Mouse (Mus musculus): Measurements from ENCODE around the gene Hoxa4. TPM values are rescaled to one million over a fixed set of nuclear protein-coding genes. Genes with fewer than 3 reads are reported as not detected.

Hoxa4 gene
- polyA plus RNA-seq, 1 experiment from 2014 or later, result not detected

DNA sequence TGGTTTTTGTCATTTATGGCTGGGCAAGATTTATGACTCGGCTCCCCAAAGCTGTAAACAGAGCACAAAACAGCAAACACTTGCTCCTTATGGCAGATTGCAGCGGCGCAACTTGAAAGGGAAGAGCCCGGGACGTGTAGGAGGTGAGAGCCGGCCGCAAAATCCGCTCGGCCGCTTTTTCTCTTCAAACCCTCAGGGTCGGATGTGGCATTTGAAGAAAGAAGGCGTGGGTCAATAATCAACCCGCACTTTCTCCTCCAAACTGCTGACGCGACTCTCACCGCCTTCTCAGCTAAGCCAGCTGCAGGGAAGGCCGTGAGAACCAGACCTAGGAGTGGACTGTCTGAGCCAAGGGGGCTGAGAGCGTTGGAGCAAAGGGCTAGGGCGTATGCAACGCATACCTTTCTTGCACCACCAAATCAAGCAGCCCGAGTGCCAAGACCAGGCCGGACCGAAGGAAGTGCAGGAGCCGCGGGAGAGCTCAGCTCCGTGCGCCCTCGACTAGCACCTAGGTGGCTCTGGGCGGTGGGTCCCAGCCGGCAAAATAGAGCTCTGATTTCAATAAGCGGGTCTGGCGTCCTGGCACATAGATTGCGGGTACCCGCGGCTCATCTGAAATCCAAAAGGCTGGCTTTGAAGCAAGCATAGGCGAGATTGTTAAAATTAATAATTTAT, 14.4 kb downstream of the Hoxa4 start, which contains the start of gene 5730596B20Rik:
TSS of gene 5730596B20Rik (plus strand) at position 438 of the 675 bp plus-strand sequence.
- Histone ChIP-seq H3K4me2 (no peak within 1 kb of the TSS), H3K9ac (no peak within 1 kb of the TSS), H3K4me3 (no peak within 1 kb of the TSS), H3K27me3 (replicated peaks) (peaks cover 92% of the 10 kb centered on the region), H3K4me1 (peaks cover 6% of the 10 kb centered on the region), H3K36me3 (replicated peaks) (no peaks in the 10 kb centered on the region), H3K9me3 (no peaks in the 10 kb centered on the region), H3K27ac (no peak within 1 kb of the TSS)
- ATAC-seq (replicated peaks), result no peak
- WGBS, result under 1% methylated on average over 36 of the region's 36 CpGs

DNA sequence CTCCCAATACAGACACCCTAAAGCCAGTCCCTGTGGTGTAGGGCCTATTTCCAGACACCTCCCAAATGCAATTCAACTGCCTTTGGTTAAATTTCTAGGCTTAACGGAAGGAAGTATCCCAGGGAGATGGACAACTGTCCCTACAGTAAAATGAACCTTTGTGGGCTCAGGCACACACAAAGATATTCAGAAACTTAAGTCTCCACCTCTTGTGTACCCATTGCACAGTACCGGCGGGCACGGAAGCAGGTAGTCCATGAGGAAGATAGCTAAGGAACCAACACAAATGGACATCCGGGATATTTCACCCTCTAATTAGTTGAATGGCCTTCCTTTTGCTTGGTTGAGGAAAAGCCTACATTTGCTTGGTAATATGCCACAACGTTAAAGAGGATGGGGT, 15.2 kb downstream of the Hoxa4 start:
- ATAC-seq (replicated peaks), result no peak
- Histone ChIP-seq H3K9me3 (no peaks in the 10 kb centered on the region), H3K27me3 (replicated peaks) (peaks cover 92% of the 10 kb centered on the region), H3K4me3 (no peak overlapping the region), H3K4me1 (peaks cover 6% of the 10 kb centered on the region), H3K36me3 (replicated peaks) (no peaks in the 10 kb centered on the region), H3K4me2 (no peak overlapping the region), H3K27ac (no peak overlapping the region), H3K9ac (no peak overlapping the region)
- 2% methylated on average over 6 of the region's 6 CpGs for WGBS

- peaks cover 6% of the 10 kb centered on the region for H3K4me1 ChIP-seq
- H3K27ac ChIP-seq, result no peak overlapping the region
- no peak for ATAC-seq (replicated peaks)
- peaks cover 92% of the 10 kb centered on the region for H3K27me3 ChIP-seq (replicated peaks)
- H3K4me2 ChIP-seq, result no peak overlapping the region
- H3K4me3 ChIP-seq, result no peak overlapping the region
- H3K36me3 ChIP-seq (replicated peaks), result no peaks in the 10 kb centered on the region
- no peaks in the 10 kb centered on the region for H3K9me3 ChIP-seq
- no peak overlapping the region for H3K9ac ChIP-seq
- WGBS, result 0% methylated on average over 10 of the region's 35 CpGs
Observed at GRCm38 (mm10) chr6:52175864-52176263, 15.7 kb downstream of the Hoxa4 start.

GRCm38 (mm10) chr6:52174968-52175751, 16.4 kb downstream of the Hoxa4 start:
- H3K27ac ChIP-seq, result no peak overlapping the region
- ATAC-seq (replicated peaks), result no peak
- H3K9ac ChIP-seq, result no peak overlapping the region
- H3K27me3 ChIP-seq (replicated peaks), result peaks cover 92% of the 10 kb centered on the region
- WGBS, result under 1% methylated on average over 40 of the region's 41 CpGs
- H3K4me3 ChIP-seq, result no peak overlapping the region
- no peaks in the 10 kb centered on the region for H3K36me3 ChIP-seq (replicated peaks)
- H3K4me1 ChIP-seq, result peaks cover 6% of the 10 kb centered on the region
- no peak overlapping the region for H3K4me2 ChIP-seq
- no peaks in the 10 kb centered on the region for H3K9me3 ChIP-seq

DNA sequence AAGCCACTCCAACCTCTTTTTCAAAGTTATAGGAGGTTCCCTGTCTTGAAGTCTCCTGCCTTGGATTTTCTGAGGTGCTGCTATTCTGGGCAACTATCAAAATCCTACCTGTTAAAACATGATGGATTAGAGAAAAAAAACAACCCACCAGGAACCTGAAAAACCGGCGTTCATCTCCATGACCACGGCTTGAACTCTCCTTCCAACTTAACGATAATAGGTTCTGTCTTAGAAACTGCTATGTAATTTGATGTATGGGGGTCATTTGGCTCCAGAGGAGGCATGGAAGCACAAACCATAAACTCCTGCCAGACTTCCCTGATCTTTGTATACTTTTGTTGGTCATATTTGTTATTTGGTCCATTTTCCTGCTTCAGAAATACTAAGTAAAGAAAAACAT, 17.9 kb downstream of the Hoxa4 start:
- Histone ChIP-seq H3K27me3 (replicated peaks) (peaks cover 87% of the 10 kb centered on the region), H3K27ac (no peak overlapping the region), H3K4me3 (no peak overlapping the region), H3K36me3 (replicated peaks) (no peaks in the 10 kb centered on the region), H3K4me1 (peaks cover 6% of the 10 kb centered on the region), H3K9me3 (no peaks in the 10 kb centered on the region), H3K4me2 (no peak overlapping the region), H3K9ac (no peak overlapping the region)
- ATAC-seq (replicated peaks), result no peak
- WGBS, result 5% methylated on average over 4 of the region's 4 CpGs

GRCm38 (mm10) chr6:52172501-52172900, 19.1 kb downstream of the Hoxa4 start:
- WGBS, result under 1% methylated on average over 34 of the region's 35 CpGs
- Histone ChIP-seq H3K4me2 (peak overlapping the region; percentile 29; the same call in 1 of the 2 replicates), H3K4me3 (no peak overlapping the region), H3K9me3 (no peaks in the 10 kb centered on the region), H3K9ac (no peak overlapping the region), H3K4me1 (peaks cover 6% of the 10 kb centered on the region), H3K27me3 (replicated peaks) (peaks cover 87% of the 10 kb centered on the region), H3K36me3 (replicated peaks) (no peaks in the 10 kb centered on the region), H3K27ac (no peak overlapping the region)
- no peak for ATAC-seq (replicated peaks)

GRCm38 (mm10) chr6:52171938-52172337, 19.6 kb downstream of the Hoxa4 start:
- 2% methylated on average over 7 of the region's 7 CpGs for WGBS
- Histone ChIP-seq H3K4me1 (peaks cover 6% of the 10 kb centered on the region), H3K4me3 (no peak overlapping the region), H3K27me3 (replicated peaks) (peaks cover 87% of the 10 kb centered on the region), H3K9me3 (no peaks in the 10 kb centered on the region), H3K27ac (no peak overlapping the region), H3K36me3 (replicated peaks) (no peaks in the 10 kb centered on the region), H3K9ac (no peak overlapping the region), H3K4me2 (no peak overlapping the region)
- ATAC-seq (replicated peaks), result no peak

- no peak overlapping the region for H3K27ac ChIP-seq
- whole genome bisulfite sequencing, result 3% methylated on average over 4 of the region's 4 CpGs
- no peak overlapping the region for H3K9ac ChIP-seq
- H3K4me3 ChIP-seq, result no peak overlapping the region
- H3K4me2 ChIP-seq, result no peak overlapping the region
- ATAC-seq (replicated peaks), result no peak
- peaks cover 87% of the 10 kb centered on the region for H3K27me3 ChIP-seq (replicated peaks)
- H3K36me3 ChIP-seq (replicated peaks), result no peaks in the 10 kb centered on the region
- no peaks in the 10 kb centered on the region for H3K9me3 ChIP-seq
- peaks cover 6% of the 10 kb centered on the region for H3K4me1 ChIP-seq
Observed at GRCm38 (mm10) chr6:52171331-52171730, 20.2 kb downstream of the Hoxa4 start.

DNA sequence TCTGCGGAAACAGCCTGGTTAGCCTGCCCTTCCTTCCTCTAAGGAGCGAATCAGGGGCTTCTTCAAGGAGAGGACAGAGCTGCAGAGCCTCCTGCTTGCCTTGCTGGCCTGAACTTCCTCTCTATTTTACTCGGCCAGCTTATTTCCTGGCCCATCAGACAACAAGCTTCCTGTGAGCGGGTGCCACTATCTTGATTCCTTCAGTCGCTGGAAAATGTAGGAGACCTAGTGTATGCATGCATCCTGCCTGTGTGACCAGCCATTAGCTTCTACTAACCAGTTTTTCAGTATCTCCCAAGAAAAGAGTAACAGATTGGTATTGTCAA, 20.7 kb downstream of the Hoxa4 start:
- Histone ChIP-seq H3K27me3 (replicated peaks) (peaks cover 88% of the 10 kb centered on the region), H3K27ac (no peak overlapping the region), H3K4me3 (no peak overlapping the region), H3K9ac (no peak overlapping the region), H3K36me3 (replicated peaks) (no peaks in the 10 kb centered on the region), H3K4me2 (no peak overlapping the region), H3K9me3 (no peaks in the 10 kb centered on the region), H3K4me1 (peaks cover 6% of the 10 kb centered on the region)
- no peak for ATAC-seq (replicated peaks)
- 5% methylated on average over 5 of the region's 5 CpGs for WGBS

DNA sequence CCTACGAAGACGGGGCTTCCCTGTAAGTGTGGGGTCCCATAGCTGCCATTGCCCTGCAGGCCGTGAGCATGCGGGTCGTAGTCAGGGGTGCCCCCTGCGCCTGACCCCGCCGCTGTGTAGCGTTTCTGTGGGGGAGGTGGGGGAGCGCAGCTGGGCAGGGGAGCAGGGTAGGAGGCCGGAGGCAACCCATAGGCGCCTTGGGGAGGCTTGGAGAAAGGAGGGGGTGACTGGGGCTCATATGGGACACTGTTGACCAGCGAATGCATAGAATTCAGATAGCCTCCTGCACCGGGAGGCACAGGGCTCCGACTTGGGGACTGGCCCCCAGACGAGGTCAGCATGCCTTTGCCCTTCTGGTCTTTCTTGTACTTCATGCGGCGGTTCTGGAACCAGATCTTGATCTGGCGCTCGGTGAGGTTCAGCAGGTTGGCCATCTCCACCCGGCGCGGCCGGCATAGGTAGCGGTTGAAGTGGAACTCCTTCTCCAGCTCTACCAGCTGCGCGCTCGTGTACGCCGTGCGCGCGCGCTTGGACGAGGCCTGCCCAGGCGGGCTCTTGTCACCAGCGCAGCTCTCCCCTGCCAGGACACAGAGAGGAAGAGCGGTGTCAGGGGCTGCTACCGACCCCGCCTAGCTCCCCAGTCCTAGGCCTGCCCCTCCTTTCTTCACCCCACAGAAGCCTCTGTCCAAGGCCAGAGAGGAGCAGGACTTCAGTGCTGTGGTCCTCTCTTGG, 21.2 kb downstream of the Hoxa4 start:
- no peak overlapping the region for H3K4me3 ChIP-seq

DNA sequence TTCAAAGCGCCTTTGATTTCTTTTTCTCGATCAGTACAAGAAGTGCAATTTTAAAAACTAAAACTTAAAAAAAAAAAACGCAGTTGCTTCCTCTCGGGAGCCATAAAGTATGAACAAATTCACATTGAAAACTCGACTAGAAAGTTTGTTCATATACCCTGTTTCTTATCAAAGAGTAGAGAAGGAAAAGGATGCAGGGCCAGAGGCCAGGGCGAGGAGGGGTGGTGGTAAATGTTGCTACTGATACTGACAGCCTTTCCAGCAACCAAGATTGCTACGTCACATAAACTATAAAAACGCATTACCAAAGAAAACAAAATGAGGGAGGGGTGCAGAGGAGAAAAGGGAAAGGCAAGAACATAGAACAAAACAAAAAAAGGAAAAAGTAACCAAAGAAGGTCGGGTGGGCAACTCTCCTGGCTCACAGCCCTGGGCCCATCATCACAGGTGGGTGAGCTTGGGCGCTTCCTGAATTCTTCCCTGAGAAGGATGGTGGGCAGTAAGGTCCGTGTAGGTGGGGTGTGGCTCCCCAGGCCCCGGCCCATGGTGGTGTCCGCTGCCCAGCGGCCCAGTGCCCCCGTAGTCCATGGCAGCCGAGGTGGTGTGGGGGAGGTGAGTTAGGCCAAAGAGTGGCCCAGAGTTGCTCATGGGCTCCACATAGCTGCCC, 21.9 kb downstream of the Hoxa4 start:
- no peak overlapping the region for H3K9ac ChIP-seq
- no peak overlapping the region for H3K4me3 ChIP-seq
- WGBS, result 4% methylated on average over 16 of the region's 16 CpGs
- H3K27me3 ChIP-seq (replicated peaks), result peaks cover 89% of the 10 kb centered on the region
- H3K9me3 ChIP-seq, result no peaks in the 10 kb centered on the region
- H3K4me2 ChIP-seq, result no peak overlapping the region
- no peaks in the 10 kb centered on the region for H3K36me3 ChIP-seq (replicated peaks)
- ATAC-seq (replicated peaks), result no peak
- no peak overlapping the region for H3K27ac ChIP-seq
- peaks cover 6% of the 10 kb centered on the region for H3K4me1 ChIP-seq

More for the DNA sequence above, 21.2 kb downstream of the Hoxa4 start:
- Histone ChIP-seq H3K9ac (no peak overlapping the region), H3K4me2 (no peak overlapping the region), H3K36me3 (replicated peaks) (no peaks in the 10 kb centered on the region), H3K9me3 (no peaks in the 10 kb centered on the region), H3K27me3 (replicated peaks) (peaks cover 91% of the 10 kb centered on the region), H3K4me1 (peaks cover 6% of the 10 kb centered on the region), H3K27ac (no peak overlapping the region)
- ATAC-seq (replicated peaks), result no peak
- WGBS, result 1% methylated on average over 40 of the region's 40 CpGs

All from midbrain, embryonic 15.5 days (tissue).